Mouse (Mus musculus): ENCODE results near the gene Frmpd4. TPM values are rescaled to one million over a fixed set of nuclear protein-coding genes. Genes with fewer than 3 reads are reported as not detected.

Frmpd4 gene
- polyA plus RNA-seq, 1 experiment, result 0.05 TPM

- no peak overlapping the region for H3K4me2 ChIP-seq (ENCODE audit: low read depth)
- H3ac ChIP-seq (ENCODE audit: control insufficient read depth, insufficient read length), result no peak overlapping the region
- H3K36me3 ChIP-seq (ENCODE audit: control insufficient read depth, insufficient read depth), result no peaks in the 10 kb centered on the region
- no peaks in the 10 kb centered on the region for H3K79me2 ChIP-seq (ENCODE audit: control insufficient read depth, insufficient read depth)
- TF ChIP-seq MAX (IDR thresholded peaks at IDR 0.05; ENCODE audit: low read depth) (no peak), USF1 (IDR thresholded peaks at IDR 0.05; ENCODE audit: low read depth) (no peak)
- H3K27me3 ChIP-seq (ENCODE audit: control insufficient read depth, insufficient read depth, insufficient read length), result no peaks in the 10 kb centered on the region
- H3K4me3 ChIP-seq, result no peak overlapping the region
These were observed 979.3 kb downstream of the Frmpd4 start for GRCm38 (mm10) chrX:167597639-167598217.

- Histone ChIP-seq H3K4me2 (ENCODE audit: low read depth) (no peak overlapping the region), H3K79me2 (ENCODE audit: control insufficient read depth, insufficient read depth) (no peaks in the 10 kb centered on the region), H3ac (ENCODE audit: control insufficient read depth, insufficient read length) (no peak overlapping the region), H3K4me3 (no peak overlapping the region), H3K27me3 (ENCODE audit: control insufficient read depth, insufficient read depth, insufficient read length) (no peaks in the 10 kb centered on the region), H3K36me3 (ENCODE audit: control insufficient read depth, insufficient read depth) (no peaks in the 10 kb centered on the region)
- TF ChIP-seq TCF12 (IDR thresholded peaks at IDR 0.05; ENCODE audit: insufficient read depth, poor library complexity, severe bottlenecking), result no peak
- TF ChIP-seq POLR2AphosphoS2 (IDR thresholded peaks at IDR 0.05; ENCODE audit: insufficient read length, low read depth), result no peak
- no peak for TF ChIP-seq SRF (IDR thresholded peaks at IDR 0.05; ENCODE audit: control insufficient read depth, insufficient read length, low read depth)
- no peak for TF ChIP-seq TCF3 (IDR thresholded peaks at IDR 0.05; ENCODE audit: insufficient read length, low read depth)
These were observed 1024.2 kb downstream of the Frmpd4 start for GRCm38 (mm10) chrX:167552827-167553226.

- TF ChIP-seq REST (IDR thresholded peaks at IDR 0.05; ENCODE audit: insufficient read depth, insufficient read length) (no peak), E2F4 (IDR thresholded peaks at IDR 0.05; ENCODE audit: insufficient read depth) (no peak), POLR2A (IDR thresholded peaks at IDR 0.05; ENCODE audit: insufficient read length, low read depth) (no peak), POLR2AphosphoS2 (IDR thresholded peaks at IDR 0.05; ENCODE audit: insufficient read length, low read depth) (no peak), TCF12 (IDR thresholded peaks at IDR 0.05; ENCODE audit: insufficient read depth, poor library complexity, severe bottlenecking) (no peak), MYOD1 (IDR thresholded peaks at IDR 0.05; ENCODE audit: control insufficient read depth in 1 of 3, insufficient read length in 2 of 3, low read depth in 2 of 3) (no peak), USF1 (IDR thresholded peaks at IDR 0.05; ENCODE audit: low read depth) (no peak), MYOG (IDR thresholded peaks at IDR 0.05; ENCODE audit: control insufficient read depth in 1 of 3, insufficient read depth in 1 of 3, insufficient read length in 2 of 3, low read depth in 2 of 3) (no peak), SRF (IDR thresholded peaks at IDR 0.05; ENCODE audit: control insufficient read depth, insufficient read length, low read depth) (no peak)
- Histone ChIP-seq H3K36me3 (ENCODE audit: control insufficient read depth, insufficient read depth) (no peaks in the 10 kb centered on the region), H3K4me2 (ENCODE audit: low read depth) (no peak overlapping the region), H3ac (ENCODE audit: control insufficient read depth, insufficient read length) (no peak overlapping the region), H3K27me3 (ENCODE audit: control insufficient read depth, insufficient read depth, insufficient read length) (no peaks in the 10 kb centered on the region), H3K4me3 (no peak overlapping the region), H3K79me2 (ENCODE audit: control insufficient read depth, insufficient read depth) (no peaks in the 10 kb centered on the region)
These were observed 1053.9 kb downstream of the Frmpd4 start for GRCm38 (mm10) chrX:167523151-167523550.

DNA sequence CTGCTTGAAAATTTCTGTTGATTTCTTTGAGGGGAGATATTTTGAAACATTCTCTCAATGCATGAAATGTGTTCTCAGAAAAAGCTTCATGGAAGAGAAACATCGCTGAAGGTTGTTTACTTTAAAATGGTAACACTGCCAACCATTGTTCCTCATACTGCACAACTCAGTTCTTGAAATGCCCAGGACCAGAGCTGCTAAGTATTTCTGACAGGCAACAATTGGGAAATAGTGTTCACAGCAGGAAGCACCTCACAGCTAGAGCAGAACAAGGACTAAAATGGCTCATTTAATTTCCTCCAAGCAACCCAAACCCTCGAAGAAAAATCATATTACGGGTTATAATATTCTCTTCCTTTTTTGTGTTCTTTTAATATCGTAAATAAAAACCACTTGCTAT lies 1054.5 kb downstream of the Frmpd4 start:
- H3K4me2 ChIP-seq (ENCODE audit: low read depth), result no peak overlapping the region
- no peaks in the 10 kb centered on the region for H3K27me3 ChIP-seq (ENCODE audit: control insufficient read depth, insufficient read depth, insufficient read length)
- no peaks in the 10 kb centered on the region for H3K79me2 ChIP-seq (ENCODE audit: control insufficient read depth, insufficient read depth)
- H3K36me3 ChIP-seq (ENCODE audit: control insufficient read depth, insufficient read depth), result no peaks in the 10 kb centered on the region
- no peak overlapping the region for H3K4me3 ChIP-seq
- TF ChIP-seq E2F4 (IDR thresholded peaks at IDR 0.05; ENCODE audit: insufficient read depth) (no peak), TCF3 (IDR thresholded peaks at IDR 0.05; ENCODE audit: insufficient read length, low read depth) (no peak), MYOD1 (IDR thresholded peaks at IDR 0.05; ENCODE audit: control insufficient read depth in 1 of 3, insufficient read length in 2 of 3, low read depth in 2 of 3) (no peak), POLR2AphosphoS2 (IDR thresholded peaks at IDR 0.05; ENCODE audit: insufficient read length, low read depth) (no peak), MAX (IDR thresholded peaks at IDR 0.05; ENCODE audit: low read depth) (no peak), CEBPB (IDR thresholded peaks at IDR 0.05; ENCODE audit: insufficient read depth, poor library complexity, severe bottlenecking) (no peak), MYOG (IDR thresholded peaks at IDR 0.05; ENCODE audit: control insufficient read depth in 1 of 3, insufficient read depth in 1 of 3, insufficient read length in 2 of 3, low read depth in 2 of 3) (no peak), USF1 (IDR thresholded peaks at IDR 0.05; ENCODE audit: low read depth) (no peak), REST (IDR thresholded peaks at IDR 0.05; ENCODE audit: insufficient read depth, insufficient read length) (no peak), POLR2A (IDR thresholded peaks at IDR 0.05; ENCODE audit: insufficient read length, low read depth) (no peak), SRF (IDR thresholded peaks at IDR 0.05; ENCODE audit: control insufficient read depth, insufficient read length, low read depth) (no peak), TCF12 (IDR thresholded peaks at IDR 0.05; ENCODE audit: insufficient read depth, poor library complexity, severe bottlenecking) (no peak)
- H3ac ChIP-seq (ENCODE audit: control insufficient read depth, insufficient read length), result no peak overlapping the region

GRCm38 (mm10) chrX:167518440-167518839 lies 1058.6 kb downstream of the Frmpd4 start:
- Histone ChIP-seq H3K4me2 (ENCODE audit: low read depth) (no peak overlapping the region), H3K27me3 (ENCODE audit: control insufficient read depth, insufficient read depth, insufficient read length) (no peaks in the 10 kb centered on the region), H3K4me3 (no peak overlapping the region), H3K79me2 (ENCODE audit: control insufficient read depth, insufficient read depth) (no peaks in the 10 kb centered on the region), H3K36me3 (ENCODE audit: control insufficient read depth, insufficient read depth) (no peaks in the 10 kb centered on the region), H3ac (ENCODE audit: control insufficient read depth, insufficient read length) (no peak overlapping the region)
- TF ChIP-seq CEBPB (IDR thresholded peaks at IDR 0.05; ENCODE audit: insufficient read depth, poor library complexity, severe bottlenecking) (no peak), MAX (IDR thresholded peaks at IDR 0.05; ENCODE audit: low read depth) (no peak), TCF12 (IDR thresholded peaks at IDR 0.05; ENCODE audit: insufficient read depth, poor library complexity, severe bottlenecking) (no peak), MYOD1 (IDR thresholded peaks at IDR 0.05; ENCODE audit: control insufficient read depth in 1 of 3, insufficient read length in 2 of 3, low read depth in 2 of 3) (no peak), REST (IDR thresholded peaks at IDR 0.05; ENCODE audit: insufficient read depth, insufficient read length) (no peak), TCF3 (IDR thresholded peaks at IDR 0.05; ENCODE audit: insufficient read length, low read depth) (no peak), E2F4 (IDR thresholded peaks at IDR 0.05; ENCODE audit: insufficient read depth) (no peak), SRF (IDR thresholded peaks at IDR 0.05; ENCODE audit: control insufficient read depth, insufficient read length, low read depth) (no peak), MYOG (IDR thresholded peaks at IDR 0.05; ENCODE audit: control insufficient read depth in 1 of 3, insufficient read depth in 1 of 3, insufficient read length in 2 of 3, low read depth in 2 of 3) (no peak), POLR2A (IDR thresholded peaks at IDR 0.05; ENCODE audit: insufficient read length, low read depth) (no peak), POLR2AphosphoS2 (IDR thresholded peaks at IDR 0.05; ENCODE audit: insufficient read length, low read depth) (no peak), USF1 (IDR thresholded peaks at IDR 0.05; ENCODE audit: low read depth) (no peak)

All from myocyte (in vitro differentiated cells).